Mouse (Mus musculus) small intestine, adult 2 months (tissue): ENCODE data around the gene Slc25a28.

Experiments
- CTCF ChIP-seq: fragments of 200-500 bp; IDR thresholded peaks from 2 replicates; pipeline ENCODE4 v1.5.1; 2012; ENCODE audit warnings: low read depth, mild to moderate bottlenecking, control low read depth, inconsistent platforms, low read length, moderate library complexity, mixed read lengths; ENCODE audit not compliant: insufficient replicate concordance, insufficient read length; ENCODE audit errors: extremely low read depth
- POLR2A ChIP-seq: fragments of 200-500 bp; IDR thresholded peaks from 2 replicates; pipeline ENCODE4 v1.6.1; 2012; ENCODE audit warnings: low read depth, mild to moderate bottlenecking, control low read depth, inconsistent platforms, low read length, moderate library complexity

- no peak for TF ChIP-seq POLR2A
- no peak for TF ChIP-seq CTCF
These were observed 12.3 kb downstream of the Slc25a28 start for GRCm38 (mm10) chr19:43662176-43662967.
